Mouse (Mus musculus): ENCODE results near the gene Kcnq1. TPM values are rescaled to one million over a fixed set of nuclear protein-coding genes. Genes with fewer than 3 reads are reported as not detected.

The Kcnq1 gene
- polyA plus RNA-seq, 1 experiment from 2014 or later = 1.1 TPM

DNA sequence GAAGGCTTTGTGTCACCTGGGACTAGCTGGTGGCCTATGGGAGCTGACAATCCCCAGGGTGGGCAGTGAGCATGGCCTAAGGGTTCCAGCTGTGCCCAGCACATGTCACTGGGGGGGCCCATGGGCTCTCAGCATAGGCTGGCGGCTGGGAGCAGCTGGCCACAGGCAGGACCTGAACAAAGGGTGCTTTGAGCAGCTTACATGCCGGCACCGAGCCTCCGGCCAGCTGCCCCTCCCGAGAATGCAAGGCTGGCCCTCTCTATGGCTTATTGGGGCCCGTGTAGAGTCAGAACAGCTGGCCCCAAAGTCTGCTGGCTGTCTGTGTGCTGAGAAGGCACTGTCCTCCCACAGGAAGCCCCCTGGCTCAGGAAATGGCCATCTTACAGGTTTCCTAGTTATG lies 68.5 kb downstream of the Kcnq1 start:
- 51% methylated on average over 6 of the region's 6 CpGs for WGBS
- ATAC-seq (ENCODE audit: low FRiP score) (peak; percentile 66), DNase-seq (ENCODE audit: low spot score, missing footprints) (no peak)
- Histone ChIP-seq H3K27me3 (ENCODE audit: control insufficient read depth, insufficient read depth, low read length) (no peaks in the 10 kb centered on the region), H3K27ac (ENCODE audit: low read depth, low read length) (peak overlapping the region; percentile 36), H3K36me3 (ENCODE audit: control insufficient read depth, insufficient read depth, low read length) (no peaks in the 10 kb centered on the region), H3K9ac (ENCODE audit: low read length) (no peak overlapping the region), H3K4me1 (ENCODE audit: control insufficient read depth, insufficient read depth, low read length) (peaks cover 12% of the 10 kb centered on the region; the same call in 1 of the 2 replicates), H3K4me2 (no peak overlapping the region), H3K9me3 (ENCODE audit: control insufficient read depth, low read length) (no peaks in the 10 kb centered on the region), H3K4me3 (ENCODE audit: low read depth, low read length) (no peak overlapping the region)

DNA sequence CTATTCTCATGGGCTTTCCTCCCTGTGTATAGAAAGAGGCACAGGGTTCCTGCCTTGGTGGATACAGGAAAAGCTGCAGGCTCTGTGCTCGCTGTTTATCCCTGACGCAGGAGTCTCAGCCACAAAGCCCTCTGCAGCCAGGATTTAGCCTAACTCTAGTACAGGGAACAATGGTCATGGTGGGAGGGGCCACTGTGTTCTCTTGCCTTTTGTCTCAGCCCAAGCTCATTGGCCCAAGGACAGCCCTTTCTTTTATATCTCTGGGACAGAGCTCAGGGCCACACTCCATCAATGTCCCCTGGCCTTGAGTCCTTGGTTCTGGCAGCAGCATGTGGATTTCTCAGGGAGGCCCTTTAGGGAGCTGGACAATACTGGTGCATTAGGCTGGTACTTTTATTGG lies 72.7 kb downstream of the Kcnq1 start:
- Histone ChIP-seq H3K27ac (ENCODE audit: low read depth, low read length) (no peak overlapping the region), H3K36me3 (ENCODE audit: control insufficient read depth, insufficient read depth, low read length) (no peaks in the 10 kb centered on the region), H3K27me3 (ENCODE audit: control insufficient read depth, insufficient read depth, low read length) (no peaks in the 10 kb centered on the region), H3K9ac (ENCODE audit: low read length) (0 out of 2 replicates have a peak overlapping the region, but pooled peaks have one; percentile 0), H3K9me3 (ENCODE audit: control insufficient read depth, low read length) (no peaks in the 10 kb centered on the region), H3K4me1 (ENCODE audit: control insufficient read depth, insufficient read depth, low read length) (peaks cover 12% of the 10 kb centered on the region; the same call in 1 of the 2 replicates), H3K4me3 (ENCODE audit: low read depth, low read length) (no peak overlapping the region), H3K4me2 (no peak overlapping the region)
- peak; percentile 63; the same call in 1 of the 2 replicates for ATAC-seq (ENCODE audit: low FRiP score)
- WGBS = 20% methylated on average over 2 of the region's 2 CpGs
- no peak for DNase-seq (ENCODE audit: low spot score, missing footprints)

DNA sequence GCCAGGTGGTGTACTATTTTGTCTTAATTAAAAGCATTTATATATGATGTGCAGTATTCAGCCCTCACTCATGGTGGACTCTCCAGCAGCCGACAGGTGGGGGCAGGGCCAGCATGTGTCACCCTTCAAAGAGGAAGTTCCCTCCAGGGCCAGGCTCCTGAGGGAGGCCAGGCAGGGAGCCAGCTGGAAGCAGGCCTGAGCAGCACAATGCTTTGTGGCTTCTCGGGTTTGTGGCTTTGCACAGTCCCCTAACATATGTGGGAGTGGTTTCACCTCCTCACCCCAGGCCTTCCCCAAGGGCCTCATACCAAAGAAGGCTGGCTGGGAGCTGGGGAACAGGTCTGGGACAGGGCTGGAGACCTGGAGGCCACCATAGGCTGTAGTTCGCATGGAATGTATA lies 74.6 kb downstream of the Kcnq1 start:
- H3K4me2 ChIP-seq = no peak overlapping the region
- no peaks in the 10 kb centered on the region for H3K9me3 ChIP-seq (ENCODE audit: control insufficient read depth, low read length)
- H3K27me3 ChIP-seq (ENCODE audit: control insufficient read depth, insufficient read depth, low read length) = no peaks in the 10 kb centered on the region
- H3K27ac ChIP-seq (ENCODE audit: low read depth, low read length) = no peak overlapping the region
- ATAC-seq (ENCODE audit: low FRiP score) = no peak
- DNase-seq (ENCODE audit: low spot score, missing footprints) = no peak
- no peak overlapping the region for H3K4me3 ChIP-seq (ENCODE audit: low read depth, low read length)
- peaks cover 5% of the 10 kb centered on the region; the same call in 1 of the 2 replicates for H3K4me1 ChIP-seq (ENCODE audit: control insufficient read depth, insufficient read depth, low read length)
- H3K9ac ChIP-seq (ENCODE audit: low read length) = no peak overlapping the region
- no peaks in the 10 kb centered on the region for H3K36me3 ChIP-seq (ENCODE audit: control insufficient read depth, insufficient read depth, low read length)
- 67% methylated on average over 3 of the region's 3 CpGs for WGBS

DNA sequence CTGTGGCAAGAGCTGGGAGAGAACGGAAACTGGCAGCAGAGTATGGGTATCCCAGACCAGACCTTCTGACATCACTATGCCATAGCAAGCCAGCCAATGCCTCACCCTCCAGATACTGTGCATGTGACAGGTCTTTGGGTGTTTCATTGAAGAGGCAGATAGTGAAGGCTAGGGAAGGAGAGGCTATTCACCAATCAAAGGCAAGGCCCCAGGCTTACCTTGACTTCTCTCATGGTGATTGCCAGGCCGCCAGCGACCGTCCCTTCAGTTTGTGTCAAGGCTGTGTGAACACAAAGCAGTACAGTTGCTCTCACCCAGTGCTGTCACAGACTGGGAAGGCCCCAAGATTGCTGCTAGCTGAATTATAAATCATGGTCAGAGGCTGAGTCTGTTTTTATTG lies 75.1 kb downstream of the Kcnq1 start:
- Histone ChIP-seq H3K36me3 (ENCODE audit: control insufficient read depth, insufficient read depth, low read length) (no peaks in the 10 kb centered on the region), H3K27me3 (ENCODE audit: control insufficient read depth, insufficient read depth, low read length) (no peaks in the 10 kb centered on the region), H3K4me1 (ENCODE audit: control insufficient read depth, insufficient read depth, low read length) (peaks cover 5% of the 10 kb centered on the region; the same call in 1 of the 2 replicates), H3K4me2 (no peak overlapping the region), H3K4me3 (ENCODE audit: low read depth, low read length) (no peak overlapping the region), H3K27ac (ENCODE audit: low read depth, low read length) (no peak overlapping the region), H3K9me3 (ENCODE audit: control insufficient read depth, low read length) (no peaks in the 10 kb centered on the region), H3K9ac (ENCODE audit: low read length) (no peak overlapping the region)
- no peak for ATAC-seq (ENCODE audit: low FRiP score)
- peak; percentile 47 for DNase-seq (ENCODE audit: low spot score, missing footprints)
- 92% methylated on average over 4 of the region's 4 CpGs for WGBS

DNA sequence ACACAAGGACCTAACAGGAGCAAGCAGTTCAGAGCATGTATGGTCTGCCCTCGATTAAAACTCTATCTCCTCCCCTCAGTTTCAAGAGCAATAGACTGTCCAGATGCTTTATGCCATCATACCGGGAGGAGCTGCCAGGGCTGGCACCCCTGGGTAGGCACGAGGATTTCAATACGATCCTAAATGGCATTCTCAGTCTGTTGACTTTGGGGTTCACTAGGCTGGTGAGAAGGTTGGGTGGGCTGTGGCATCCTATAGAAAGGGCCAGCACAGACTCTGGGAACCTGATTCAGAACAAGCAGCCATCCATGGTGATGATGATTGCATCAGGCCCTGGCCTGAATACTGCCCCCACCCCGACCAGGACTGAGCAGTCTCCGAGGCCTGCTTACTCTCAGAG lies 79.3 kb downstream of the Kcnq1 start:
- 71% methylated on average over 6 of the region's 6 CpGs for WGBS
- Histone ChIP-seq H3K27me3 (ENCODE audit: control insufficient read depth, insufficient read depth, low read length) (no peaks in the 10 kb centered on the region), H3K36me3 (ENCODE audit: control insufficient read depth, insufficient read depth, low read length) (no peaks in the 10 kb centered on the region), H3K27ac (ENCODE audit: low read depth, low read length) (no peak overlapping the region), H3K9ac (ENCODE audit: low read length) (no peak overlapping the region), H3K4me3 (ENCODE audit: low read depth, low read length) (no peak overlapping the region), H3K9me3 (ENCODE audit: control insufficient read depth, low read length) (no peaks in the 10 kb centered on the region), H3K4me1 (ENCODE audit: control insufficient read depth, insufficient read depth, low read length) (no peaks in the 10 kb centered on the region), H3K4me2 (no peak overlapping the region)
- ATAC-seq (ENCODE audit: low FRiP score) = no peak
- no peak for DNase-seq (ENCODE audit: low spot score, missing footprints)

DNA sequence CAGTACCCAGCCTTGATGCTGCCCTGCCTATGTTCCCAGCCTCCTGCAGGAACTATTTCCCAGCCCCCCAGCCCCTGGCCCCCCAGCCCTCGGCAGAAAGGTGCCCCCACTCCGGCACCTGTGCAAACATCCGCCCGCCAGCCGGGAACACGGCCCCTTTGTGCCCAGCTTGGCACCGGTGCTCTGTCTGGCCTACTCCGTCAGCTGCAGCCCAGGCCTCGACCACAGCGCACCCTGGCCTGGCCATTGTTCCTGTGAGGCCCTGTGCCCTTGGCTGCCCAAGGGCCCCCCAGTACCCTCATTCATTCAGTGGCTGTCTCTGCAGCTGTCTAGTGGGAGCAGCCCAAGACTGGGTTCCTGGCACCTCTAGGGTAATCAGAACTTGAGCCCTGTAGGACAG lies 80.2 kb downstream of the Kcnq1 start:
- Histone ChIP-seq H3K27ac (ENCODE audit: low read depth, low read length) (no peak overlapping the region), H3K36me3 (ENCODE audit: control insufficient read depth, insufficient read depth, low read length) (no peaks in the 10 kb centered on the region), H3K4me1 (ENCODE audit: control insufficient read depth, insufficient read depth, low read length) (no peaks in the 10 kb centered on the region), H3K4me3 (ENCODE audit: low read depth, low read length) (no peak overlapping the region), H3K9ac (ENCODE audit: low read length) (no peak overlapping the region), H3K4me2 (no peak overlapping the region), H3K9me3 (ENCODE audit: control insufficient read depth, low read length) (no peaks in the 10 kb centered on the region), H3K27me3 (ENCODE audit: control insufficient read depth, insufficient read depth, low read length) (no peaks in the 10 kb centered on the region)
- no peak for ATAC-seq (ENCODE audit: low FRiP score)
- DNase-seq (ENCODE audit: low spot score, missing footprints) = no peak
- WGBS = 90% methylated on average over 10 of the region's 10 CpGs

DNA sequence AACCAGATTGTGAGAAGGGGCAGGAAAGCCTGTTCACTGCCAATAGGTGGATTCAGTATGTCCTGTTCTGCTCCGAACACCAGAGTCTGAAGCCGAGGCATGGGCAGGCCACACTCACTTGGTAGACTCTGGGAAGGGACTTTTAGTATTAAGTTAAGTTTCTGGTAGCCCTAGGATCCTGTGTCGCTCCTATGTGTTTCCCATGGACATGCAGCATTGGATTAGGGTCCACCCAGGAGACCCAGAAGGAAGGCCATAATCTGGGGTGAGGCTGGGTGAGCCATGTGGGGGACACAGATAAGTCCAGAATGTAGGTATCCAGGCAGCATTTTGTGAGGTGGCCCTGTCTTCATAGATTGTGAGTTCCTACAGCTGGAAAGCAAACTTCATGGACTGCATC lies 81.0 kb downstream of the Kcnq1 start:
- no peaks in the 10 kb centered on the region for H3K4me1 ChIP-seq (ENCODE audit: control insufficient read depth, insufficient read depth, low read length)
- H3K9me3 ChIP-seq (ENCODE audit: control insufficient read depth, low read length) = no peaks in the 10 kb centered on the region
- 87% methylated on average over 3 of the region's 3 CpGs for WGBS
- ATAC-seq (ENCODE audit: low FRiP score) (no peak), DNase-seq (ENCODE audit: low spot score, missing footprints) (no peak)
- H3K36me3 ChIP-seq (ENCODE audit: control insufficient read depth, insufficient read depth, low read length) = no peaks in the 10 kb centered on the region
- H3K4me2 ChIP-seq = no peak overlapping the region
- H3K27me3 ChIP-seq (ENCODE audit: control insufficient read depth, insufficient read depth, low read length) = no peaks in the 10 kb centered on the region
- no peak overlapping the region for H3K9ac ChIP-seq (ENCODE audit: low read length)
- no peak overlapping the region for H3K4me3 ChIP-seq (ENCODE audit: low read depth, low read length)
- H3K27ac ChIP-seq (ENCODE audit: low read depth, low read length) = no peak overlapping the region

DNA sequence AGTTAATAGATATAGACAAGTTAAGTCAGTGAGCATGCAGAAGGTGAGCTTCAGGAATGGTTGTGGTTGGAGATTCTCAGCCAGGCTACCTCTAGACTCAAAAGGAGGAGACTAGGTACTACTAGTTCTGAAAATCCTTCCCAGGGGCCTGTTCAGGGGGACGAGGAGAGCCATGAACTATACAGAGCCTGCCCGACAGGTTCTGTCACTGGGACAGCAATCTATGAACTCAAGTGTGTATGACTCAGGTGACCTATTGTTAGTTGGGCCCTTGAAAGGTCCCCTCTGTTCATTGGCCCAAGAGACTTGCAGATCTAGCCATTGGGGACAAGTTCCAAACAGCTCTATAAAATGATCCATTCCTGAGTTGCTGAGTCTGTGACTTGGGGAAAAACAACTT lies 82.4 kb downstream of the Kcnq1 start:
- Histone ChIP-seq H3K9ac (ENCODE audit: low read length) (no peak overlapping the region), H3K27me3 (ENCODE audit: control insufficient read depth, insufficient read depth, low read length) (no peaks in the 10 kb centered on the region), H3K27ac (ENCODE audit: low read depth, low read length) (no peak overlapping the region), H3K4me3 (ENCODE audit: low read depth, low read length) (no peak overlapping the region), H3K4me1 (ENCODE audit: control insufficient read depth, insufficient read depth, low read length) (no peaks in the 10 kb centered on the region), H3K4me2 (no peak overlapping the region), H3K9me3 (ENCODE audit: control insufficient read depth, low read length) (no peaks in the 10 kb centered on the region), H3K36me3 (ENCODE audit: control insufficient read depth, insufficient read depth, low read length) (no peaks in the 10 kb centered on the region)
- WGBS = 88% methylated on average over 2 of the region's 2 CpGs
- ATAC-seq (ENCODE audit: low FRiP score) (no peak), DNase-seq (ENCODE audit: low spot score, missing footprints) (no peak)

DNA sequence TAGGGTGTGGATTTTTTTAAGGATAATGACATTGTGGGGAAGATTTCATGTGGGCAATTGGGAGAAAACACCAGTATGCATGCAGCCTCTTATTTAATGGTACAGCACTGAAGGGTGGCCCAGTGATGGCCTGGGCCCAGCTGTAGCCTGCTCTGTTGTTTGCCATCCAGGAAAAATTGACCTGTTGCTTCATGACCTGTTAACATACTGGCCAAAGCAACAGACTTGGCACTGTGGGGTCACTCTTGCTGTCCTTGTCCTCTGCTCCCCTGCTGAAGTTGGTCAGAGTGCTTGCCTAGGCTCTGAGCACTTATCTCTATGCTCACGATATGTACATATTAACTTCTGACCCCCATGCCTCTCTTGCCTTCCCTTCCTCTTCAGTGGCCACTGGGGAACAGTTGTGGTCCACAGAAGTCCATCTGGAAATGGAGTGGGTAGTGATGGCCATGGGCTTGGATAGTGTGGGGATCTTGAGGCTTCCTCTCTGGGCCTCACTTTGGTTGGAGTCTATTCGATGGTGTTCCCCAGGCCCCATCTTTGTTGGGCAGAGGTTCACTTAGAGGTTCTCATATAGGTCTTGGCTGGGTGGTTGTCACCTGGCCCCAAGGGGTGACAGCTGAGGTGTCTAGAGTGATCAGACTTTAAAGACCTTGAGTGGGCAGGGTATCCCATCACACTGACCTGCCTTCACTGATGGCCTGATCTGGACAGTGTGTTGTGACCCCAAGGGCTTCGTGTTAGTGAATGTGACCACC lies 84.0 kb downstream of the Kcnq1 start:
- Histone ChIP-seq H3K4me3 (ENCODE audit: low read depth, low read length) (no peak overlapping the region), H3K4me2 (no peak overlapping the region), H3K9ac (ENCODE audit: low read length) (no peak overlapping the region), H3K36me3 (ENCODE audit: control insufficient read depth, insufficient read depth, low read length) (no peaks in the 10 kb centered on the region), H3K27ac (ENCODE audit: low read depth, low read length) (no peak overlapping the region), H3K9me3 (ENCODE audit: control insufficient read depth, low read length) (no peaks in the 10 kb centered on the region), H3K27me3 (ENCODE audit: control insufficient read depth, insufficient read depth, low read length) (no peaks in the 10 kb centered on the region), H3K4me1 (ENCODE audit: control insufficient read depth, insufficient read depth, low read length) (no peaks in the 10 kb centered on the region)
- WGBS = 88% methylated on average over 3 of the region's 3 CpGs
- ATAC-seq (ENCODE audit: low FRiP score) (no peak), DNase-seq (ENCODE audit: low spot score, missing footprints) (no peak)

Data from midbrain, embryonic 11.5 days (tissue).